Mouse (Mus musculus) cortical plate, adult 2 months (tissue): ENCODE data around the gene Creb3l4. TPM values are rescaled to one million over a fixed set of nuclear protein-coding genes. Genes with fewer than 3 reads are reported as not detected.

Experiments used
- H3K27ac ChIP-seq: fragments of 200-500 bp; 2 replicates; pipeline ENCODE4 v1.5.1; 2012; ENCODE audit warnings: low read length, control low read depth, inconsistent platforms; ENCODE audit not compliant: insufficient read depth
- H3K4me1 ChIP-seq: fragments of 200-500 bp; 2 replicates; pipeline ENCODE4 v1.6.1; 2011; ENCODE audit warnings: low read length; ENCODE audit not compliant: control insufficient read depth, insufficient read depth
- H3K4me3 ChIP-seq: fragments of 200-500 bp; 2 replicates; pipeline ENCODE4 v1.5.1; 2011; ENCODE audit warnings: mild to moderate bottlenecking, low read length, control low read depth; ENCODE audit not compliant: insufficient read depth
- CTCF ChIP-seq: fragments of 200-500 bp; IDR thresholded peaks from 2 replicates; pipeline ENCODE4 v1.5.1; 2011; ENCODE audit warnings: mild to moderate bottlenecking, control low read depth, low read length; ENCODE audit not compliant: insufficient read depth; ENCODE audit errors: extremely low read depth
- POLR2A ChIP-seq: fragments of 200-500 bp; IDR thresholded peaks from 2 replicates; pipeline ENCODE4 v1.6.1; 2011; ENCODE audit warnings: mild to moderate bottlenecking, low read length, control low read depth; ENCODE audit not compliant: insufficient read depth; ENCODE audit errors: extremely low read depth
- polyA plus RNA-seq: library from polyadenylated mRNA; depleted of rRNA; stranded (reverse); fragments of >200 nt; gene quantifications from 2 replicates; pipeline ENCODE4 v1.2.3, GENCODE M21; 2012; rRNA removed

The Creb3l4 gene
- polyA plus RNA-seq, 1 experiment: 0.27 TPM

- H3K4me1 ChIP-seq: no peaks in the 10 kb centered on the region
- TF ChIP-seq CTCF (no peak), POLR2A (no peak)
- no peak overlapping the region for H3K27ac ChIP-seq
- H3K4me3 ChIP-seq: no peak overlapping the region
Measured at GRCm38 (mm10) chr3:90203619-90204018, 39.7 kb downstream of the Creb3l4 start.

GRCm38 (mm10) chr3:90202884-90203283 is 40.4 kb downstream of the Creb3l4 start:
- Histone ChIP-seq H3K4me1 (no peaks in the 10 kb centered on the region), H3K4me3 (no peak overlapping the region), H3K27ac (no peak overlapping the region)
- no peak for TF ChIP-seq CTCF

- Histone ChIP-seq H3K4me3 (no peak overlapping the region), H3K4me1 (no peaks in the 10 kb centered on the region), H3K27ac (no peak overlapping the region)
- no peak for TF ChIP-seq POLR2A
- no peak for TF ChIP-seq CTCF
Measured at GRCm38 (mm10) chr3:90197548-90197947, 45.8 kb downstream of the Creb3l4 start.

- TF ChIP-seq CTCF (no peak), POLR2A (no peak)
- H3K4me1 ChIP-seq: no peaks in the 10 kb centered on the region
- H3K27ac ChIP-seq: no peak overlapping the region
- H3K4me3 ChIP-seq: no peak overlapping the region
Measured at GRCm38 (mm10) chr3:90195644-90196043, 47.7 kb downstream of the Creb3l4 start.

- no peak overlapping the region for H3K4me3 ChIP-seq
- no peak for TF ChIP-seq POLR2A
- TF ChIP-seq CTCF: no peak
- no peak overlapping the region for H3K27ac ChIP-seq
- no peaks in the 10 kb centered on the region for H3K4me1 ChIP-seq
Measured at GRCm38 (mm10) chr3:90194759-90195158, 48.6 kb downstream of the Creb3l4 start.

GRCm38 (mm10) chr3:90190859-90191510 is 52.3 kb downstream of the Creb3l4 start:
- TF ChIP-seq POLR2A: no peak
- TF ChIP-seq CTCF: no peak
- H3K27ac ChIP-seq: no peak overlapping the region
- no peaks in the 10 kb centered on the region for H3K4me1 ChIP-seq
- no peak overlapping the region for H3K4me3 ChIP-seq

Other genes starting within 250 kb of the Creb3l4 start
- gene Hax1, start 244.7 kb downstream of the Creb3l4 start, polyA plus RNA-seq: 96.1 and 101 TPM in 2 replicates
- gene 4933434E20Rik, start 191.9 kb downstream of the Creb3l4 start, polyA plus RNA-seq: 95.7 and 99.0 TPM in 2 replicates
- gene Ubap2l, start 190.9 kb downstream of the Creb3l4 start, polyA plus RNA-seq: 102 and 105 TPM in 2 replicates
- 177 and 188 TPM in 2 replicates for gene Tpm3, start 170.9 kb downstream of the Creb3l4 start, polyA plus RNA-seq
- gene Nup210l, start 139.4 kb downstream of the Creb3l4 start, polyA plus RNA-seq: 0.38 TPM in 2 replicates
- gene Rps27, start 29.9 kb downstream of the Creb3l4 start, polyA plus RNA-seq: 1,605 and 1,617 TPM in 2 replicates
- gene Rab13, start 29.8 kb downstream of the Creb3l4 start, polyA plus RNA-seq: 9.5 and 9.8 TPM in 2 replicates
- 59.2 and 61.0 TPM in 2 replicates for gene Jtb, start 11.9 kb downstream of the Creb3l4 start, polyA plus RNA-seq
- gene Slc39a1, start 4.7 kb upstream of the Creb3l4 start, polyA plus RNA-seq: 32.4 and 34.5 TPM in 2 replicates
- 45.7 and 48.8 TPM in 2 replicates for gene Crtc2, start 10.7 kb upstream of the Creb3l4 start, polyA plus RNA-seq
- gene Dennd4b, start 21.7 kb upstream of the Creb3l4 start, polyA plus RNA-seq: 40.4 and 47.3 TPM in 2 replicates
- 33.2 and 35.4 TPM in 2 replicates for gene Gatad2b, start 49.7 kb upstream of the Creb3l4 start, polyA plus RNA-seq
- 6.8 and 9.4 TPM in 2 replicates for gene Slc27a3, start 146.4 kb upstream of the Creb3l4 start, polyA plus RNA-seq
- 44.8 and 46.1 TPM in 2 replicates for gene Ints3, start 190.1 kb upstream of the Creb3l4 start, polyA plus RNA-seq
- 3.3 and 4.7 TPM in 2 replicates for gene Npr1, start 222.4 kb upstream of the Creb3l4 start, polyA plus RNA-seq
- 78.7 and 79.5 TPM in 2 replicates for gene Ilf2, start 232.6 kb upstream of the Creb3l4 start, polyA plus RNA-seq
- 65.0 and 73.2 TPM in 2 replicates for gene Snapin, start 247.5 kb upstream of the Creb3l4 start, polyA plus RNA-seq